Mouse (Mus musculus) E14TG2a.4 (cell line): ENCODE results near the gene Tbccd1.

Source experiments
- CTCF ChIP-seq: conservative IDR thresholded peaks from 2 replicates; pipeline ENCODE4 v1.5.1; 2014; ENCODE audit warnings: low read length
- NANOG ChIP-seq: IDR thresholded peaks from 2 replicates; pipeline ENCODE4 v1.6.1; 2014; ENCODE audit warnings: borderline replicate concordance, low read length, mixed read lengths
- POU5F1 ChIP-seq: IDR thresholded peaks from 2 replicates; pipeline ENCODE4 v1.6.1; 2014; ENCODE audit warnings: low read length, borderline replicate concordance

DNA sequence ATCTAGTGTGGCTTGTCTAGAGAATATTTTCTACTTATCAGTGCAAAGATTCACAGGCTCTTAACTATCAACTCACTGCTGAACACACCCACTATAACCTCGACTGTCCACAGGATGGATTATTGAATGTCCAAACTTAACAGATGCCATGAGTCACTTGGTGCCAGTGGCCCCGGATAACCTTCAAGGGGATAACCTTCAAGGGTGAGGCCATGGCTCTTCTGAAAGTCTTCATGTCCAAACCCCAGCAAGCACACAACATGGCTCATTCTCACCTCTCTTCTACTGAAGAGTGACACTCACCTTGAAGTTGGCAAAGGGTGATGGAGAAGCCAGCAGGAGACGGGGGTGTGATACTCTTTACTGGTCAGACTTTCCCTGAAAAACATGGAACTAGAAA lies 29.3 kb upstream of the Tbccd1 start:
- TF ChIP-seq CTCF (no peak), NANOG (no peak), POU5F1 (no peak)
